Mouse (Mus musculus) lung, embryonic 15.5 days (tissue): Measurements from ENCODE around the gene Cldn11. TPM values are rescaled to one million over a fixed set of nuclear protein-coding genes. Genes with fewer than 3 reads are reported as not detected.
A peak's percentile ranks its signal among the peaks of the same experiment; 100 is the strongest.

Experiments used
- ATAC-seq: fragments of 200-750 bp; cut with Nextera tagmentation; 2 replicates; pipeline ENCODE4 v1.8.0; 2017; ENCODE audit warnings: moderate number of reproducible peaks, borderline replicate concordance; ENCODE audit not compliant: low FRiP score, low TSS enrichment; ENCODE audit errors: extremely low read depth
- H3K27ac ChIP-seq: fragments of 300-500 bp; sonication (generic); 2 replicates; pipeline ENCODE4 v1.5.1; 2015; ENCODE audit warnings: moderate library complexity, mild to moderate bottlenecking, inconsistent platforms
- H3K27me3 ChIP-seq: fragments of 300-500 bp; sonication (generic); 2 replicates; pipeline ENCODE4 v1.6.1; 2015; ENCODE audit warnings: inconsistent platforms
- H3K36me3 ChIP-seq: fragments of 300-500 bp; sonication (generic); 2 replicates; pipeline ENCODE4 v1.6.1; 2015; ENCODE audit warnings: inconsistent platforms
- H3K4me1 ChIP-seq: fragments of 300-500 bp; sonication (generic); 2 replicates; pipeline ENCODE4 v1.6.1; 2015; ENCODE audit warnings: inconsistent platforms
- H3K4me2 ChIP-seq: fragments of 300-500 bp; sonication (generic); 2 replicates; pipeline ENCODE4 v1.6.1; 2015; ENCODE audit warnings: inconsistent platforms, mild to moderate bottlenecking, moderate library complexity
- H3K4me3 ChIP-seq: fragments of 300-500 bp; sonication (generic); 2 replicates; pipeline ENCODE4 v1.5.1; 2015; ENCODE audit warnings: mild to moderate bottlenecking, inconsistent platforms
- H3K9ac ChIP-seq: fragments of 300-500 bp; sonication (generic); 2 replicates; pipeline ENCODE4 v1.6.1; 2015; ENCODE audit warnings: inconsistent platforms
- H3K9me3 ChIP-seq: fragments of 300-500 bp; sonication (generic); 2 replicates; pipeline ENCODE4 v1.6.1; 2016; ENCODE audit warnings: inconsistent platforms
- WGBS: fragments of 180-500 bp; shearing (Covaris S2); methylation state at CpG from one replicate; pipeline ENCODE4 v1.1.7; 2015; 5-methylcytosine and 5-hydroxymethylcytosine counted together
- polyA plus RNA-seq: library from polyadenylated mRNA; unstranded; fragments of >200 nt; fragmentation: Nextera tagmentation; extraction: Ambion mirVana; gene quantifications from 2 replicates; pipeline ENCODE4 v1.2.1, GENCODE M21; 2015

Gene Cldn11
- polyA plus RNA-seq, 1 experiment from 2014 or later, result 5.6 TPM

GRCm38 (mm10) chr3:31162860-31163259 lies 13.1 kb downstream of the Cldn11 start:
- WGBS, result 87% methylated on average over 14 of the region's 14 CpGs
- no peaks in the 10 kb centered on the region for H3K27me3 ChIP-seq
- no peak overlapping the region for H3K27ac ChIP-seq
- no peaks in the 10 kb centered on the region for H3K36me3 ChIP-seq
- no peak for ATAC-seq
- H3K9ac ChIP-seq, result no peak overlapping the region
- H3K4me2 ChIP-seq, result no peak overlapping the region
- H3K4me3 ChIP-seq, result no peak overlapping the region
- no peaks in the 10 kb centered on the region for H3K9me3 ChIP-seq
- no peaks in the 10 kb centered on the region for H3K4me1 ChIP-seq

DNA sequence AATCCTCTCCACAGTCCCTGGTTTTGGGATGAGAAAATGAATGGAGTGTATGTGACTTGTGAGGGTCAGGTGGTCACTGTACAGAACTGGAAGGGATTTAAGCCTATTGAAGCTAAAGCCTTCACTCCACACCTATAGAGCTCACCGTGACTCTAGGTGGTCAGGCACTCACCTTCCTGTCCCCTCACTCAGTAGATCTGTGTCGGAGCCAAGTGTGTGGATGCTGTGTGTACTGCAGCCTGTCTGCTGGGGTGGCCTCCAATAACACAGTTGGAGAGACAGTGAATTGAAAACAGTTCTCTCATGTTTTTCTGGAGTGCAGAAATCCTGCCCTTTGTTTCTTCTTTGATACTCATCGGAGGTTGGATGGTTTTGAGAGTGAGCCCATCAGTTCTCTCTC lies 16.1 kb downstream of the Cldn11 start:
- Histone ChIP-seq H3K36me3 (no peaks in the 10 kb centered on the region), H3K27me3 (no peaks in the 10 kb centered on the region), H3K9ac (no peak overlapping the region), H3K4me2 (no peak overlapping the region), H3K9me3 (no peaks in the 10 kb centered on the region), H3K4me1 (no peaks in the 10 kb centered on the region), H3K27ac (no peak overlapping the region), H3K4me3 (no peak overlapping the region)
- WGBS, result 67% methylated on average over 3 of the region's 3 CpGs
- 0 out of 2 replicates have a peak, but pooled peaks have one; percentile 35 for ATAC-seq

DNA sequence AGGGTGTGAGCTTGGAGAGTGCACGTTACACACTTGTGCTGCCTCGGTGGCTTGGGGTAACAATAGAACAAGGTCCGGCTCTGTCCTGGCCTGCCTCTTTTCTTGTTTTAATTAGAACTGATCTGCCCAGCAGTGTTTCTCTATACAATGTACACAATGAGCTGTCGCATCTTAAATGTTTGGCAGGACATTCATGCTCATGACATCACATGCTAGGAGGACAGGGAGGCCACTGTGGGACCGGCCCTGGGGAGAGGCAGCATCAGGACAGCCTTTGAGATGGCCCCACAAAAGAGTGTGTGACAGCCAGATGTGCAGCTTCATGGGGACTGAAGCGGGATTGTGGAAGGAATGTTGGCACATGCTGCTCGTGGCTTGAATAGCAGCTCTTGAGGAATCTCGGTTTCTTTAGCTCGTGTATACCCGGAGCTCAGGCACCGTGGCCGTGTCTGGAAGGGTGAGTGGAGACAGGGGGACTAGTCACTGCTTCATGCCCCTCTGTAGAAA lies 16.7 kb downstream of the Cldn11 start:
- Histone ChIP-seq H3K4me1 (no peaks in the 10 kb centered on the region), H3K27me3 (no peaks in the 10 kb centered on the region), H3K27ac (no peak overlapping the region), H3K36me3 (no peaks in the 10 kb centered on the region), H3K9me3 (no peaks in the 10 kb centered on the region), H3K4me3 (no peak overlapping the region), H3K9ac (no peak overlapping the region), H3K4me2 (no peak overlapping the region)
- ATAC-seq, result peak; percentile 81; the same call in 1 of the 2 replicates
- 55% methylated on average over 12 of the region's 12 CpGs for WGBS

DNA sequence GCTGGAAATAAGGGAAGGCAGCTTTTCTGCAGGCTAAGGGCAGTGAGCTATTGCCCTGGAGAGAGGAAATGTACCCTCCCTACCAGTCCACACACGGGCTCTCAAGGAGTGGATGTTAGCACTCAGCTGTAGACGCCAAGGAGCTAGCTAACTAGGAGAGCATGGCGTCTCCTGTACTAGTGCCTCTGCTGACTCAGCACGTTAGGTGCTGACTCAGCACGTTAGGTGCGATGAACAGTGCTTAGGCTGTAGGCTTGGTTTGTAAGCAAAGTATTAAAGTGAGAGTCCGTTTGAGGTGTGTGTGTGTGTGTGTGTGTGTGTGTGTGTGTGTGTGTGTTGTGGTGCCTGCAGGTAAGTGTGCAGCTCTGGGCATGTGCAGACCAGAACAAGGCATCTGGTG lies 40.6 kb downstream of the Cldn11 start:
- no peak for ATAC-seq
- 85% methylated on average over 7 of the region's 7 CpGs for WGBS
- H3K4me2 ChIP-seq, result no peak overlapping the region
- H3K4me1 ChIP-seq, result no peaks in the 10 kb centered on the region
- H3K4me3 ChIP-seq, result no peak overlapping the region
- no peaks in the 10 kb centered on the region for H3K9me3 ChIP-seq
- no peaks in the 10 kb centered on the region for H3K27me3 ChIP-seq
- H3K9ac ChIP-seq, result no peak overlapping the region
- H3K27ac ChIP-seq, result no peak overlapping the region
- no peaks in the 10 kb centered on the region for H3K36me3 ChIP-seq

- Histone ChIP-seq H3K4me1 (no peaks in the 10 kb centered on the region), H3K27me3 (no peaks in the 10 kb centered on the region), H3K9ac (no peak overlapping the region), H3K4me3 (no peak overlapping the region), H3K27ac (no peak overlapping the region), H3K9me3 (no peaks in the 10 kb centered on the region), H3K4me2 (no peak overlapping the region), H3K36me3 (no peaks in the 10 kb centered on the region)
- WGBS, result 38% methylated on average over 10 of the region's 10 CpGs
- no peak for ATAC-seq
Measured at GRCm38 (mm10) chr3:31191402-31191801, 41.7 kb downstream of the Cldn11 start.

DNA sequence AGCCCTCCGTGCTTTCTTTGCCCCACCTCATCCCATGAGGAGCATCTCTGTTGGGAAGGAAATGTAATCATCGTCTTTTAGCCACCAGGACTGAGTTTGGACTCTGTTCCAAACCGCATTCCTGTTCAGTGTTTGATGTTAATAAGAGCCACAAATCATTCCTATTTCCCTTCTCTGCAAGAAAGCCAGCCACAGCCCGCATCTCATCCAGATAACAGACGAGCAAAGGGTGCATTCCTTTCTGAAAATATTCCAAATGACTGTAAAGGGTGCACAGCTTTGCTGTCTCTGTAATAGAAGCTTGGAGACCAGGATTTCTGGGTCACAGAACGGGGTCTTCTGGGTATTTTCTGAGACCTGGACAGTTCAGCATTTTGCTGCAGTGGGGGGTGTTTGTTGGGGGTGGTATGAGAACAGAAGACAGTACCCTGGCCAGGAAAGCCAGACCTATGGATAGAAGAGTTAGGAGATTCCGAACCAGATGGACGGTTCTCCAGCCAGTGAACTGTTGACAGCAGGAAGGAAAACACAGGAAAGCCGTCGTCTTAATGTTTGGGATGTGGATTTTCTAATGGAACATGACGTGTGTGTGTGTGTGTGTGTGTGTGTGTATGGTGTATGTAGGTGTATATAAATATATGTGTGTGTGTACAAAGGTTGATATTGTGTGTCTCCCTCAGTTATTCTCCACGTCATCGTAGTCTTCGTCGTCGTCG lies 49.6 kb downstream of the Cldn11 start:
- H3K9me3 ChIP-seq, result no peaks in the 10 kb centered on the region
- no peak overlapping the region for H3K4me2 ChIP-seq
- ATAC-seq, result no peak
- no peak overlapping the region for H3K4me3 ChIP-seq
- H3K36me3 ChIP-seq, result no peaks in the 10 kb centered on the region
- H3K27ac ChIP-seq, result no peak overlapping the region
- H3K27me3 ChIP-seq, result no peaks in the 10 kb centered on the region
- no peaks in the 10 kb centered on the region for H3K4me1 ChIP-seq
- WGBS, result 57% methylated on average over 17 of the region's 17 CpGs
- no peak overlapping the region for H3K9ac ChIP-seq

- H3K4me2 ChIP-seq, result no peak overlapping the region
- H3K4me3 ChIP-seq, result no peak overlapping the region
- H3K4me1 ChIP-seq, result peaks cover 13% of the 10 kb centered on the region
- H3K36me3 ChIP-seq, result no peaks in the 10 kb centered on the region
- no peak overlapping the region for H3K9ac ChIP-seq
- H3K27me3 ChIP-seq, result no peaks in the 10 kb centered on the region
- no peak overlapping the region for H3K27ac ChIP-seq
- no peaks in the 10 kb centered on the region for H3K9me3 ChIP-seq
- ATAC-seq, result no peak
- 83% methylated on average over 11 of the region's 11 CpGs for WGBS
Measured at GRCm38 (mm10) chr3:31203947-31204346, 54.2 kb downstream of the Cldn11 start.

GRCm38 (mm10) chr3:31205167-31205566 lies 55.4 kb downstream of the Cldn11 start:
- H3K4me1 ChIP-seq, result peaks cover 16% of the 10 kb centered on the region
- no peaks in the 10 kb centered on the region for H3K36me3 ChIP-seq
- no peaks in the 10 kb centered on the region for H3K27me3 ChIP-seq
- H3K27ac ChIP-seq, result no peak overlapping the region
- H3K4me2 ChIP-seq, result no peak overlapping the region
- no peak overlapping the region for H3K9ac ChIP-seq
- H3K4me3 ChIP-seq, result no peak overlapping the region
- no peak for ATAC-seq
- WGBS, result 66% methylated on average over 3 of the region's 3 CpGs
- H3K9me3 ChIP-seq, result no peaks in the 10 kb centered on the region

DNA sequence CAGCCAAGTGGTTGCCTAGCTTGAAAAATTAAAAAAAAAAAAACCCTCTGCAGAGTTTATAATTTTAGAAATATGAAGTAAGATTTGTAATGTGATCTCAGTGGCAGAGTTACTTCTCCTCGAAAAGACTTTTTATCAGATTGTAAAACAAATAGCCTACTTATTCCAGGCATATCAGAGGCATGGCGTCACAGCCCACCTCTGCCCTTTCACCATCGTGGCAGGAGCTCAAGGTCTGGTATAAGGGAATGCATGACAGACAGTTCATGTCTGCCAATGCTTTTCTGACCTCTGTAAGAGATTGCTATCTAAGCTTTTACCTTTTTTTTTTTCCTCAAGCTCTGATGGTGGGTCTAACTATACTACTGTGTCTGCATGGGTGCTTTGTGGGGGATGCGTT lies 58.3 kb downstream of the Cldn11 start:
- H3K4me3 ChIP-seq, result no peak overlapping the region
- no peak overlapping the region; the same call in 1 of the 2 replicates for H3K27ac ChIP-seq
- H3K9me3 ChIP-seq, result no peaks in the 10 kb centered on the region
- no peaks in the 10 kb centered on the region for H3K36me3 ChIP-seq
- H3K27me3 ChIP-seq, result no peaks in the 10 kb centered on the region
- H3K4me1 ChIP-seq, result peaks cover 16% of the 10 kb centered on the region
- 19% methylated on average over 4 of the region's 4 CpGs for WGBS
- no peak for ATAC-seq
- no peak overlapping the region for H3K9ac ChIP-seq
- no peak overlapping the region for H3K4me2 ChIP-seq

- Histone ChIP-seq H3K27ac (no peak overlapping the region; the same call in 1 of the 2 replicates), H3K36me3 (no peaks in the 10 kb centered on the region), H3K9me3 (no peaks in the 10 kb centered on the region), H3K4me1 (peaks cover 16% of the 10 kb centered on the region), H3K4me2 (peak overlapping the region; percentile 43), H3K9ac (no peak overlapping the region), H3K27me3 (no peaks in the 10 kb centered on the region), H3K4me3 (no peak overlapping the region)
- ATAC-seq, result no peak
- 9% methylated on average over 6 of the region's 6 CpGs for WGBS
Measured at GRCm38 (mm10) chr3:31208458-31208994, 58.8 kb downstream of the Cldn11 start.

- Histone ChIP-seq H3K36me3 (no peaks in the 10 kb centered on the region), H3K4me3 (no peak overlapping the region), H3K27me3 (no peaks in the 10 kb centered on the region), H3K9ac (no peak overlapping the region), H3K4me1 (peaks cover 16% of the 10 kb centered on the region), H3K4me2 (peak overlapping the region; percentile 43), H3K27ac (no peak overlapping the region), H3K9me3 (no peaks in the 10 kb centered on the region)
- no peak for ATAC-seq
- WGBS, result 7% methylated on average over 19 of the region's 19 CpGs
Measured at GRCm38 (mm10) chr3:31209001-31209400, 59.3 kb downstream of the Cldn11 start.

DNA sequence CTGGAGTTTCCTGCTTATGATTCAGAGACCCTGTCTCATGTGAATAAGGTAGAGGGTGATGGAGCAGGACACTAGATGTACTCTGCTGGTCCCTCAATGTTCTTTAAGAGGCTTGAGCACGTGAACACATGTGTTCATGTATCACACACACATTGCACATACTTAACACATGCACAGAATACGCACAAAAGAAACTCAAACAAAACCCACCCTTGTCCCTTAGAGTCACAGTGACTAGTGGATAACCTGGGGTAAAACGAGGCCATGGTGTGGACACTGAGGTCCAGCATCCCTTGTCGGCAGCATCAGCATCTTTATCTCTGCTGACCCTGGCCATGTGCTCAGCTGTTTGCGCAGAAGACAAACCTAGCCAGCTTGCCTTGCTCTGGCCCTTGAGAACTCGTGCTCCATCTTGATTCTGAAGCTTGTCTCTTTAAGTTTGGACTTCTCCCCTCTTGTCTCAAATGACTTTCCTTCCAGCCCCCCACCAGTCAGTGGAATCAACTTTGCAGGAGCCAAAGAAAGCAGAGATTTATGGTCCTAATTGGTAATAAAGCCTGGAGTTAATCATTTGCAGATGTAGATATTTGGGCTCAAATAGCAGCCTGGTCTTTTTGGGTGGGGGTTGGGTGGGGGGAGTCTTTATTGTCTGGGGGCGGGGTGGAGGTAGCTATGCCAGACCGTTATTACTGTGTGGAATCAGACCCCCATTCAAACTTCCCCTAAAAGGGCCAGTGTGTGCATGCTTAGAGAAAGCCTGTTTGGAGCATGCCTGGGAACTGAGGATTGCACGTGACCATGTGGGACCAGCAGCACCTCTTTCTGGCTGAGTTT lies 62.7 kb downstream of the Cldn11 start:
- H3K36me3 ChIP-seq, result no peaks in the 10 kb centered on the region
- no peak; the same call in 1 of the 2 replicates for ATAC-seq
- peaks cover 16% of the 10 kb centered on the region for H3K4me1 ChIP-seq
- 40% methylated on average over 9 of the region's 9 CpGs for WGBS
- H3K9me3 ChIP-seq, result no peaks in the 10 kb centered on the region
- no peaks in the 10 kb centered on the region for H3K27me3 ChIP-seq
- no peak overlapping the region for H3K27ac ChIP-seq
- H3K9ac ChIP-seq, result no peak overlapping the region
- no peak overlapping the region for H3K4me2 ChIP-seq
- no peak overlapping the region for H3K4me3 ChIP-seq
